In the genomic region with DNA sequence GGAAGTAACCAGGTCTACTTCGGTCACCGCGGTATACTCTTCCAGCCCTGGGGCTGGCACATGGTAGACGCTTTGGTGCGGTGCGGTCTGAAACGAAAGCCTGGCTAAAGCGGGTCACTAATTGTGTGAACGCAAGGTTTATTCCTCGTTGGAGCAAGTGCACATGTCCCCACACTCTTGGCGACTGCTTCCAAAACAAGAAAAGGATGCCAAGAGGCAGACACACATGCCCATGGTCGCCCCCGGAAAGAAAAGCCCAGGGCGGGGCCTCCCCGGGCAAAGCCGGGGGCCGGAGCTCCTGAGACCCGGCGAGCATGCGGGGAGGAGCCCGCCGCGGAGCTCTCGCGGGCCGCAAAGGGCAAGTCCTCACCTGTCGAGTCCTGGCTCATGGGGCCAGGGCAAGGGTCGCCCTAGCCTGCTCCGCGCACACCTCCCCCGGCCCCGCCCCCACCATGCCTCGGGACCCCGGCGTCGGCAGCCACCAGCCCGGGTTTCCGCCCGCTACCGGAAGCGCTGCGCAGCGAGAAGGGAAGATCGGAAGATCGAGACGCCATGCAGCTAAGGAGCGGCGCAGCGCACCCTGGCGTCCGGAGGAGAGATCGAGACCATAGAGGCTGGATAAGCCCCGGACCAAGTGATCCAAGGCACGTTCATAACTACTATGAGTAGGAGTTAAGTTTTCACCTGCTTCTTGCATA, we compare ENCODE assay signal across 8 mouse cellular contexts. TPM values are rescaled to one million over a fixed set of nuclear protein-coding genes. Genes with fewer than 3 reads are reported as not detected.
DNase-seq lines count a peak whose midpoint lies in the region; ATAC-seq and TF ChIP-seq lines count a peak whose summit lies in the region.

A gene (minus strand): TSS at position 527 of the 698 bp plus-strand sequence.

- peaks cover 31% of the 10 kb centered on the region for H3K4me1 ChIP-seq in erythroblast, embryonic 14.5 days (ENCODE audit: control insufficient read depth)
- H3K4me1 ChIP-seq in heart, embryonic 11.5 days (ENCODE audit: control insufficient read depth, insufficient read depth, low read length), result peaks cover 6% of the 10 kb centered on the region; the same call in 1 of the 2 replicates
- peaks cover 9% of the 10 kb centered on the region; the same call in 1 of the 2 replicates for H3K4me1 ChIP-seq in kidney, embryonic 16.5 days (ENCODE audit: insufficient read depth, low read length)
- no peaks in the 10 kb centered on the region for H3K4me1 ChIP-seq in liver, adult 2 months (ENCODE audit: control insufficient read depth, insufficient read depth, low read length)

- H3K79me3 ChIP-seq in C2C12 (ENCODE audit: low read depth), result no peaks in the 10 kb centered on the region

- peak within 1 kb of the TSS; percentile 65 for H3K4me2 ChIP-seq in heart, embryonic 11.5 days
- H3K4me2 ChIP-seq in kidney, embryonic 16.5 days (replicated peaks; ENCODE audit: low read depth, low read length), result peak within 1 kb of the TSS; percentile 56
- H3K4me2 ChIP-seq in myocyte (ENCODE audit: low read depth), result peak within 1 kb of the TSS; percentile 98

- H3ac ChIP-seq in C2C12 (ENCODE audit: control insufficient read depth, insufficient read length, low read depth), result peak within 1 kb of the TSS; percentile 94
- H3ac ChIP-seq in myocyte (ENCODE audit: control insufficient read depth, insufficient read length), result peak within 1 kb of the TSS; percentile 61

- H3K9ac ChIP-seq in heart, embryonic 11.5 days (ENCODE audit: low read depth, low read length), result peak within 1 kb of the TSS; percentile 92
- peak within 1 kb of the TSS; percentile 96 for H3K9ac ChIP-seq in kidney, embryonic 16.5 days (replicated peaks; ENCODE audit: low read length)
- H3K9ac ChIP-seq in liver, adult 2 months (ENCODE audit: low read depth, low read length), result peak within 1 kb of the TSS; percentile 85

- WGBS in heart, embryonic 11.5 days (ENCODE audit: insufficient replicate concordance), result under 1% methylated on average over 54 of the region's 54 CpGs
- under 1% methylated on average over 54 of the region's 54 CpGs for WGBS in kidney, embryonic 16.5 days
- WGBS in liver, adult 2 months, result under 1% methylated on average over 54 of the region's 54 CpGs

- ATAC-seq in heart, embryonic 11.5 days (replicated peaks; ENCODE audit: insufficient number of reproducible peaks, low FRiP score, low TSS enrichment), result peak; percentile 84
- peak; percentile 95 for ATAC-seq in kidney, embryonic 16.5 days (ENCODE audit: low FRiP score, low TSS enrichment)

- H3K9me3 ChIP-seq in erythroblast, embryonic 14.5 days (ENCODE audit: control insufficient read depth, low read length), result no peaks in the 10 kb centered on the region
- no peaks in the 10 kb centered on the region for H3K9me3 ChIP-seq in heart, embryonic 11.5 days (replicated peaks; ENCODE audit: control insufficient read depth, low read length)
- H3K9me3 ChIP-seq in kidney, embryonic 16.5 days (ENCODE audit: low read length), result no peaks in the 10 kb centered on the region

- peaks cover 18% of the 10 kb centered on the region for H3K79me2 ChIP-seq in C2C12 (ENCODE audit: control insufficient read depth, insufficient read depth)
- H3K79me2 ChIP-seq in liver, adult 2 months (ENCODE audit: control insufficient read depth, insufficient read depth, low read length), result no peaks in the 10 kb centered on the region; the same call in 1 of the 2 replicates
- peaks cover 11% of the 10 kb centered on the region for H3K79me2 ChIP-seq in myocyte (ENCODE audit: control insufficient read depth, insufficient read depth)

- H3K4me3 ChIP-seq in C2C12 (ENCODE audit: insufficient read depth, poor library complexity, severe bottlenecking) (peak within 1 kb of the TSS; percentile 52), myocyte (peak within 1 kb of the TSS; percentile 80)
- H3K4me3 ChIP-seq in erythroblast, embryonic 14.5 days (replicated peaks), result peak within 1 kb of the TSS; percentile 92
- peak within 1 kb of the TSS; percentile 88 for H3K4me3 ChIP-seq in heart, embryonic 11.5 days (ENCODE audit: low read depth, low read length)
- H3K4me3 ChIP-seq in kidney, embryonic 16.5 days (ENCODE audit: low read length), result peak within 1 kb of the TSS; percentile 87
- H3K4me3 ChIP-seq in liver, adult 2 months (ENCODE audit: insufficient read depth, low read depth, low read length), result peak within 1 kb of the TSS; percentile 88

- peak; percentile 51 for TF ChIP-seq CTCF in C2C12 (IDR thresholded peaks at IDR 0.05; ENCODE audit: control insufficient read depth, insufficient read depth, insufficient read length)
- peak; percentile 95 for TF ChIP-seq CTCF in brain, embryonic 14.5 days (IDR thresholded peaks at IDR 0.05; ENCODE audit: borderline replicate concordance, extremely low read depth, insufficient read depth, insufficient read length)
- TF ChIP-seq CTCF in liver, adult 2 months (IDR thresholded peaks at IDR 0.05; ENCODE audit: low read depth, low read length), result peak; percentile 94

- TF ChIP-seq POLR2A in brain, embryonic 14.5 days (IDR thresholded peaks at IDR 0.05; ENCODE audit: borderline replicate concordance, extremely low read depth, insufficient read depth, insufficient read length, poor library complexity, severe bottlenecking), result peak; percentile 83
- 0 out of 2 replicates have a peak, but pooled peaks have one; percentile 33 for TF ChIP-seq POLR2A in liver, adult 2 months (IDR thresholded peaks at IDR 0.05; ENCODE audit: extremely low read depth, insufficient read depth, low read length)
- TF ChIP-seq POLR2A in myocyte (IDR thresholded peaks at IDR 0.05; ENCODE audit: insufficient read length, low read depth), result peak; percentile 68

- H3K27me3 ChIP-seq in C2C12 (ENCODE audit: control insufficient read depth, insufficient read depth, insufficient read length) (no peaks in the 10 kb centered on the region), myocyte (ENCODE audit: control insufficient read depth, insufficient read depth, insufficient read length) (no peaks in the 10 kb centered on the region)
- H3K27me3 ChIP-seq in erythroblast, embryonic 14.5 days (ENCODE audit: control insufficient read depth), result peaks cover 2% of the 10 kb centered on the region; the same call in 1 of the 2 replicates
- no peaks in the 10 kb centered on the region for H3K27me3 ChIP-seq in heart, embryonic 11.5 days (ENCODE audit: control insufficient read depth, insufficient read depth, low read length)
- H3K27me3 ChIP-seq in kidney, embryonic 16.5 days (ENCODE audit: insufficient read depth, low read length), result no peaks in the 10 kb centered on the region
- no peaks in the 10 kb centered on the region for H3K27me3 ChIP-seq in liver, adult 2 months (ENCODE audit: control insufficient read depth, insufficient read depth, low read length)
- H3K27me3 ChIP-seq in splenic B cell, adult 2 months (ENCODE audit: control insufficient read depth, insufficient read depth, low read length, poor library complexity, severe bottlenecking), result no peaks in the 10 kb centered on the region

- H3K27ac ChIP-seq in heart, embryonic 11.5 days (ENCODE audit: low read depth, low read length), result peak within 1 kb of the TSS; percentile 57
- H3K27ac ChIP-seq in kidney, embryonic 16.5 days (ENCODE audit: low read length), result peak within 1 kb of the TSS; percentile 74
- H3K27ac ChIP-seq in liver, adult 2 months (replicated peaks; ENCODE audit: insufficient read depth, low read depth, low read length), result peak within 1 kb of the TSS; percentile 66

- peak; percentile 96 for DNase-seq in brain, embryonic 14.5 days (ENCODE audit: low read depth)
- peak; percentile 75 for DNase-seq in liver, adult 2 months (ENCODE audit: extremely low read depth, low read depth, low spot score)
- peak; percentile 94 for DNase-seq in splenic B cell, adult 2 months (ENCODE audit: low read depth, low spot score)

- H3K36me3 ChIP-seq in C2C12 (ENCODE audit: control insufficient read depth, insufficient read depth), result peaks cover 8% of the 10 kb centered on the region
- peaks cover 27% of the 10 kb centered on the region for H3K36me3 ChIP-seq in erythroblast, embryonic 14.5 days (ENCODE audit: control insufficient read depth)
- peaks cover 12% of the 10 kb centered on the region for H3K36me3 ChIP-seq in heart, embryonic 11.5 days (ENCODE audit: control insufficient read depth, insufficient read depth, low read length)
- peaks cover 20% of the 10 kb centered on the region for H3K36me3 ChIP-seq in kidney, embryonic 16.5 days (ENCODE audit: insufficient read depth, low read length)
- peaks cover 6% of the 10 kb centered on the region; the same call in 1 of the 2 replicates for H3K36me3 ChIP-seq in liver, adult 2 months (ENCODE audit: control insufficient read depth, insufficient read depth, low read length)
- H3K36me3 ChIP-seq in myocyte (ENCODE audit: control insufficient read depth, insufficient read depth), result no peaks in the 10 kb centered on the region
- peaks cover 4% of the 10 kb centered on the region; the same call in 1 of the 2 replicates for H3K36me3 ChIP-seq in splenic B cell, adult 2 months (ENCODE audit: control insufficient read depth, insufficient read depth, low read length, poor library complexity, severe bottlenecking)

TF ChIP-seq in C2C12, 6 proteins besides CTCF, POLR2A, EP300 and RAD21:
- TF ChIP-seq MYOD1 (IDR thresholded peaks at IDR 0.05; ENCODE audit: control insufficient read depth, insufficient read length, low read depth) (no peak), USF1 (IDR thresholded peaks at IDR 0.05; ENCODE audit: low read depth) (no peak), FOSL1 (IDR thresholded peaks at IDR 0.05; ENCODE audit: insufficient read depth, low read length, poor library complexity, severe bottlenecking) (no peak), MAX (IDR thresholded peaks at IDR 0.05) (no peak), CEBPB (IDR thresholded peaks at IDR 0.05; ENCODE audit: low read depth) (no peak), MYOG (IDR thresholded peaks at IDR 0.05; ENCODE audit: control insufficient read depth, extremely low read depth, insufficient read length) (no peak)

TF ChIP-seq in myocyte, 11 proteins besides CTCF, POLR2A, EP300 and RAD21:
- peak in 2 of 3 experiments; percentile 2 to 15 for TF ChIP-seq MYOG (IDR thresholded peaks at IDR 0.05; ENCODE audit: control insufficient read depth in 1 of 3, insufficient read depth in 1 of 3, insufficient read length in 2 of 3, low read depth in 2 of 3)
- no peak for TF ChIP-seq TCF3 (IDR thresholded peaks at IDR 0.05; ENCODE audit: insufficient read length, low read depth)
- no peak for TF ChIP-seq MYOD1 (IDR thresholded peaks at IDR 0.05; ENCODE audit: control insufficient read depth in 1 of 3, insufficient read length in 2 of 3, low read depth in 2 of 3)
- TF ChIP-seq POLR2AphosphoS2 (IDR thresholded peaks at IDR 0.05; ENCODE audit: insufficient read length, low read depth), result peak; percentile 47
TF ChIP-seq in myocyte: peak in this region for 2.

RNA-seq across cellular contexts. Expression of the gene that starts here (rescaled TPM):
- polyA plus RNA-seq in C2C12 (2012; fragmentation: generic; extraction: Trizol), result 13.1 TPM
- 16.1 and 22.9 TPM in 2 replicates for polyA plus RNA-seq in brain, embryonic 14.5 days (2012; rRNA removed)
- polyA plus RNA-seq in erythroblast, embryonic 14.5 days (2012), result 0.20 and 0.47 TPM in 2 replicates
- polyA plus RNA-seq in heart, embryonic 11.5 days (2014; fragmentation: Nextera tagmentation; extraction: Ambion mirVana), result 12.1 and 12.5 TPM in 2 replicates
- polyA plus RNA-seq in kidney, embryonic 16.5 days (2015; fragmentation: Nextera tagmentation; extraction: Ambion mirVana), result 19.1 and 19.6 TPM in 2 replicates
- 5.3 and 5.8 TPM in 2 replicates for total RNA-seq in liver, adult 2 months (2014; rRNA removed)
- polyA plus RNA-seq in liver, adult 2 months (2012; rRNA removed), result 7.9 and 8.0 TPM in 2 replicates
- polyA plus RNA-seq in myocyte (2012; fragmentation: generic; extraction: Trizol), result 12.0 TPM

Comparison
In these comparisons a context has a peak if more than half of its experiments do, and no peak if none do; other contexts are left out.
1. Peak in every context shown above with its lines: DNase-seq, ATAC-seq, H3K4me3 ChIP-seq and H3K27ac ChIP-seq.
2. POLR2A ChIP-seq: peak in every context shown above with its lines; median percentile 83 in brain, embryonic 14.5 days; 68 in myocyte; 33 in liver, adult 2 months.